Mouse (Mus musculus) CD4-positive naive resting alpha-beta T cell, adult 76 days (primary cell): Measurements from ENCODE around the gene Zfyve21. TPM values are rescaled to one million over a fixed set of nuclear protein-coding genes. Genes with fewer than 3 reads are reported as not detected.

Source experiments
- total RNA-seq: library from RNA; stranded (reverse); gene quantifications from one replicate; pipeline ENCODE4 v1.2.4, GENCODE M21; 2023

Zfyve21 gene
- total RNA-seq, result 1.8 TPM

DNA sequence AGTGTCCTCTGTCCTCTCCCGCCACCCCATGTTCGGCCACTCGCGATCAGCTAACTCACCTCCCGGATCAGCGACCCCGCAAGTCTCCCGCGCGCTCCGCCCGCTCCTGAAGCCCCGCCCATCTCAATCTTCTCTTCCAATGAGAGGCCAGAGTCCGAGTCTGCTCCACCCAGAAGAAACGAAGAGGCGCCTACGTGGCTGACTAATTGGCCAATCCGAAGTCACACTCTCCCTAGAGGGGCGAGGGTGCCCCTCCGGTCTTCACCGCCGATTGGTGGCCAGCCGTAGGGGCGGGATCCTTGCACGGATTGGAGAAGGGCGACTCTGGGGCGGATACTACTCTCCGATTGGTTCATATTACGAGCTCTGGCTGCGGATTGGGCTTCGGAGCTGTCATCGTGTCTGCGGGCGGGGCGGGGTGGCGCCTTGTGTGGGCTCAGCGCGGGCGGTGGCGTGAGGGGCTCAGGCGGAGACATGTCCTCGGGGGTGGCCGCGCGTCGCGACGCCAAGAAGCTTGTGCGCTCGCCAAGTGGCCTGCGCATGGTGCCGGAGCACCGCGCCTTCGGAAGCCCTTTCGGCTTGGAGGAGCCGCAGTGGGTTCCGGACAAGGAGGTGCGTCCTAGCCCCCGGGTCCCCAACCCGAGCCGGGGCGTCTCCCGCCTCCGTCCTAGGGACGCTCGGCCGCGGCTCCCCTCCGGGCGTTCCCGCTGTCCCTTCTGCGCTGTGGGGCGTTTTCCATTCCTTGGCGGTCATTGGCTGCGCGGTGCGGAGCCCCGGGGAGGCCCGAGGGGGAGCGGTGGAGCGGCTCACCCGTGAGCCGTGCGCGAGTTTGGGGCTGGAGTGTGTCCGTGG lies at the start of gene Zfyve21, which contains the start of gene Xrcc3:
TSS of gene Zfyve21 (plus strand) at position 405 of the 852 bp plus-strand sequence.
TSS of gene Xrcc3 (minus strand) at position 108 of the 852 bp plus-strand sequence.

Other genes starting within 250 kb of the Zfyve21 start
- 68.3 TPM for gene Mark3, start 239.6 kb upstream of the Zfyve21 start, total RNA-seq
- gene Ckb, start 141.8 kb upstream of the Zfyve21 start, total RNA-seq, result 8.9 TPM
- gene Trmt61a, start 136.1 kb upstream of the Zfyve21 start, total RNA-seq, result 16.2 TPM
- gene Bag5, start 100.9 kb upstream of the Zfyve21 start, total RNA-seq, result 32.0 TPM
- gene Apopt1, start 100.9 kb upstream of the Zfyve21 start, total RNA-seq, result 26.0 TPM
- 72.8 TPM for gene Klc1, start 55.3 kb upstream of the Zfyve21 start, total RNA-seq
- 3.0 TPM for gene Xrcc3, start 297 bp upstream of the Zfyve21 start, total RNA-seq
- 58.8 TPM for gene Ppp1r13b, start 93.9 kb downstream of the Zfyve21 start, total RNA-seq
- 200 TPM for gene Atp5mpl, start 152.8 kb downstream of the Zfyve21 start, total RNA-seq
- gene Tdrd9, start 157.4 kb downstream of the Zfyve21 start, total RNA-seq, result not detected
- gene Rd3l, start 167.1 kb downstream of the Zfyve21 start, total RNA-seq, result not detected